ENCODE assay signal across 8 mouse cellular contexts in the genomic region with DNA sequence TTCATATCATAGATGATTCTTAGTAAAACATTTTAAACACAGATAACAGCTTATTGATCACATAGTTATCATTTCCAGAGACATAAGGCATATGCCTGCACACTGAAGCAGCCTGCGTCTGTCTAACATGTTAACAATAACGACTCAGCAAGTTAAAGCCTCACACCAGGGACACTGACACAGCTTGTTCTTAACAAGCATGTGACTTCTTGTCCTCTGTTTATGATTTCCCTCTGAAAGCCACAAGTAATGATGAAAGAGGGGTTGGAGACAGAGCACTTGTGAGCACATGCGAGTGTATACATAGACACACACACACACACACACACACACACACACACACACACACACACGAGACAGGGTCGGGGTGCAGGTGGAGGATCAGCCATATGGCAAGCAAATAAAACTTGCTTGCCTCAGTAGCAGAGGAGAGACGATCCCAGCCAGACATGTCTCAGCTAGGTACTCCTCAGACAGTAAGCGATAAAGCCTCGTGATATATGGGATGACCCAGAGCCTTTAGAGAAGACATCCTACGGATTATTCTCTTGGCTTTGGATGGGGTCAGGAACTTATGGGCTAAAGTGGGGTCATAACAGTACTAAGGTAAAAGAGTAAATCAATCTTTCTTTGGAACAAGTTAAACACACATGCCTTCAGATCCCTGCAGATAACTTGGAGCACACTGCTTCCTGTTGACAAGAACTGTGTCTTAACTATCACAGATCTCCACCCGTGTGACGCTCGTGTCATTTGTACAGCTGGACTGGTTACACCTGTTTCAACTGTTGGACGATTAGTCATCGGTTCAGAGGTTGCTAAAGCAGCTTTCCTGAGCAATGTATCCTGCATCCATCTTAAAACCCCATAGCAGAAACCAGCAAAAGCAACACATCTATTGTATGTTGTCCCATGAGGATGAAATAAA. TPM values are rescaled to one million over a fixed set of nuclear protein-coding genes. Genes with fewer than 3 reads are reported as not detected.
DNase-seq lines count a peak whose midpoint lies in the region; ATAC-seq lines count a peak whose summit lies in the region.

No protein-coding gene starts in this region.

- H3K4me2 ChIP-seq in kidney, embryonic 14.5 days (replicated peaks; ENCODE audit: low read depth, low read length): no peak overlapping the region
- H3K4me2 ChIP-seq in forebrain, embryonic 14.5 days (ENCODE audit: low read length): no peak overlapping the region
- no peak overlapping the region for H3K4me2 ChIP-seq in liver, embryonic 16.5 days (ENCODE audit: low read depth, low read length)

- H3K27me3 ChIP-seq in kidney, embryonic 14.5 days (ENCODE audit: control insufficient read depth, insufficient read depth, low read length): no peaks in the 10 kb centered on the region
- no peaks in the 10 kb centered on the region for H3K27me3 ChIP-seq in forebrain, embryonic 14.5 days (replicated peaks; ENCODE audit: control insufficient read depth, insufficient read depth, low read length)
- H3K27me3 ChIP-seq in liver, embryonic 16.5 days (ENCODE audit: control insufficient read depth, insufficient read depth, low read depth, low read length): no peaks in the 10 kb centered on the region

- WGBS in kidney, embryonic 14.5 days: 33% methylated on average over 14 of the region's 14 CpGs
- WGBS in forebrain, embryonic 14.5 days: 74% methylated on average over 14 of the region's 14 CpGs
- WGBS in liver, embryonic 16.5 days (ENCODE audit: insufficient replicate concordance): 28% methylated on average over 14 of the region's 14 CpGs

- H3K4me3 ChIP-seq in kidney, embryonic 14.5 days (ENCODE audit: low read length): no peak overlapping the region
- H3K4me3 ChIP-seq in forebrain, embryonic 14.5 days (ENCODE audit: low read depth, low read length): no peak overlapping the region
- no peak overlapping the region for H3K4me3 ChIP-seq in liver, embryonic 16.5 days (ENCODE audit: low read depth, low read length)

- no peak overlapping the region for H3K27ac ChIP-seq in kidney, embryonic 14.5 days (ENCODE audit: low read depth, low read length)
- H3K27ac ChIP-seq in forebrain, embryonic 14.5 days (ENCODE audit: low read depth, low read length): peak overlapping the region; percentile 21; the same call in 1 of the 2 replicates
- 0 out of 2 replicates have a peak overlapping the region, but pooled peaks have one; percentile 16 for H3K27ac ChIP-seq in liver, embryonic 16.5 days (ENCODE audit: low read length)

- no peak for DNase-seq in kidney, adult 18-20 months
- DNase-seq in B cell, adult 2 months: peak; percentile 52 to 62
- DNase-seq in forebrain, embryonic 14.5 days (ENCODE audit: low spot score): peak; percentile 53
- DNase-seq in gastrocnemius, postnatal 4 days (ENCODE audit: low spot score in 2 of 2): no peak
- no peak for DNase-seq in frontal cortex, adult 2 months (ENCODE audit: extremely low spot score in 1 of 2, low spot score in 1 of 2)

- H3K36me3 ChIP-seq in kidney, embryonic 14.5 days (ENCODE audit: control insufficient read depth, insufficient read depth, low read length): no peaks in the 10 kb centered on the region
- H3K36me3 ChIP-seq in forebrain, embryonic 14.5 days (ENCODE audit: control insufficient read depth, insufficient read depth, low read length): no peaks in the 10 kb centered on the region
- H3K36me3 ChIP-seq in liver, embryonic 16.5 days (ENCODE audit: control insufficient read depth, insufficient read depth): no peaks in the 10 kb centered on the region

- no peaks in the 10 kb centered on the region for H3K9me3 ChIP-seq in kidney, embryonic 14.5 days (ENCODE audit: control insufficient read depth, low read length)
- H3K9me3 ChIP-seq in forebrain, embryonic 14.5 days (replicated peaks; ENCODE audit: control insufficient read depth, low read length): no peaks in the 10 kb centered on the region
- no peaks in the 10 kb centered on the region for H3K9me3 ChIP-seq in liver, embryonic 16.5 days (replicated peaks; ENCODE audit: control insufficient read depth, low read length)

- no peak overlapping the region for H3K9ac ChIP-seq in kidney, embryonic 14.5 days (ENCODE audit: low read depth, low read length)
- H3K9ac ChIP-seq in forebrain, embryonic 14.5 days (ENCODE audit: low read length): no peak overlapping the region
- H3K9ac ChIP-seq in liver, embryonic 16.5 days (ENCODE audit: low read depth, low read length): no peak overlapping the region

- peak; percentile 44; the same call in 1 of the 2 replicates for ATAC-seq in kidney, embryonic 14.5 days (ENCODE audit: low FRiP score, low TSS enrichment)
- peak; percentile 57 for ATAC-seq in forebrain, embryonic 14.5 days
- ATAC-seq in liver, embryonic 16.5 days (ENCODE audit: low read depth): peak; percentile 35
- ATAC-seq in erythroid progenitor cell, adult 5-6 weeks (replicated peaks; ENCODE audit: low FRiP score, poor library complexity, severe bottlenecking): no peak

- H3K4me1 ChIP-seq in kidney, embryonic 14.5 days (ENCODE audit: control insufficient read depth, insufficient read depth, low read length): peaks cover 7% of the 10 kb centered on the region
- peaks cover 9% of the 10 kb centered on the region; the same call in 1 of the 2 replicates for H3K4me1 ChIP-seq in forebrain, embryonic 14.5 days (ENCODE audit: control insufficient read depth, insufficient read depth, low read length)
- peaks cover 45% of the 10 kb centered on the region for H3K4me1 ChIP-seq in liver, embryonic 16.5 days (ENCODE audit: control insufficient read depth, low read depth, low read length)

RNA-seq across cellular contexts. Expression of a gene that starts 51.4 kb away (rescaled TPM):
- 62.3 and 80.8 TPM in 2 replicates for polyA plus RNA-seq in kidney, embryonic 14.5 days (2014; fragmentation: Nextera tagmentation; extraction: Ambion mirVana)
- polyA plus RNA-seq in forebrain, embryonic 14.5 days (2014; fragmentation: Nextera tagmentation; extraction: Ambion mirVana): 93.0 and 112 TPM in 2 replicates
- polyA plus RNA-seq in liver, embryonic 16.5 days (2015; fragmentation: Nextera tagmentation; extraction: Ambion mirVana): 13.1 and 14.2 TPM in 2 replicates
- 10 to 100 TPM; 36.3 to 37.7 TPM for total RNA-seq in gastrocnemius, postnatal 4 days (2021)
- total RNA-seq in erythroid progenitor cell, adult 5-6 weeks (2015; ENCODE audit: low replicate concordance): 8.3 and 20.1 TPM in 2 replicates
- 3.9 and 18.2 TPM in 2 replicates for total RNA-seq in erythroid progenitor cell, adult 5-6 weeks (2017; ENCODE audit: low replicate concordance)
- 32.5 and 35.4 TPM in 2 replicates for polyA plus RNA-seq in frontal cortex, adult 2 months (2012; rRNA removed)

Comparison
In these comparisons a context has a peak if more than half of its experiments do, and no peak if none do; other contexts are left out.
1. DNase-seq: peak in B cell, adult 2 months (2 of 2) and forebrain, embryonic 14.5 days (single experiment); none in kidney, adult 18-20 months (single experiment), gastrocnemius, postnatal 4 days (0 of 2) and frontal cortex, adult 2 months (0 of 2).